Comparison of ENCODE assay signal across 7 mouse cellular contexts in genomic region chr1:191224981-191225703, GRCm38 (mm10). TPM values are rescaled to one million over a fixed set of nuclear protein-coding genes. Genes with fewer than 3 reads are reported as not detected.
DNase-seq lines count a peak whose midpoint lies in the region; ATAC-seq and TF ChIP-seq lines count a peak whose summit lies in the region.

No protein-coding gene starts in this region.

- 43% methylated on average over 9 of the region's 9 CpGs for WGBS in heart, postnatal 0 days
- WGBS in lung, embryonic 16.5 days: 30% methylated on average over 9 of the region's 9 CpGs

- no peak for TF ChIP-seq EP300 in heart, postnatal 0 days (IDR thresholded peaks at IDR 0.05; ENCODE audit: low read depth)

- H3K4me1 ChIP-seq in testis, adult 2 months (ENCODE audit: control insufficient read depth, insufficient read depth, low read length): peaks cover 11% of the 10 kb centered on the region
- H3K4me1 ChIP-seq in heart, postnatal 0 days (ENCODE audit: control insufficient read depth, insufficient read depth): peaks cover 7% of the 10 kb centered on the region; the same call in 1 of the 2 replicates
- peaks cover 10% of the 10 kb centered on the region for H3K4me1 ChIP-seq in lung, embryonic 16.5 days (replicated peaks; ENCODE audit: control insufficient read depth, insufficient read depth, low read length)

- no peaks in the 10 kb centered on the region for H3K36me3 ChIP-seq in testis, adult 2 months (ENCODE audit: control insufficient read depth, insufficient read depth, low read length)
- H3K36me3 ChIP-seq in heart, postnatal 0 days (replicated peaks; ENCODE audit: control insufficient read depth, insufficient read depth, low read length): no peaks in the 10 kb centered on the region
- H3K36me3 ChIP-seq in lung, embryonic 16.5 days (ENCODE audit: control insufficient read depth, insufficient read depth, low read length): no peaks in the 10 kb centered on the region

- H3K9ac ChIP-seq in heart, postnatal 0 days (replicated peaks; ENCODE audit: low read depth, low read length): peak overlapping the region; percentile 68
- peak overlapping the region; percentile 91 for H3K9ac ChIP-seq in lung, embryonic 16.5 days (ENCODE audit: low read length)

- no peaks in the 10 kb centered on the region for H3K9me3 ChIP-seq in heart, postnatal 0 days (replicated peaks; ENCODE audit: control insufficient read depth, low read length)
- H3K9me3 ChIP-seq in lung, embryonic 16.5 days (ENCODE audit: control insufficient read depth, low read length): no peaks in the 10 kb centered on the region

- no peaks in the 10 kb centered on the region for H3K27me3 ChIP-seq in testis, adult 2 months (ENCODE audit: control insufficient read depth, insufficient read depth, low read length)
- no peaks in the 10 kb centered on the region for H3K27me3 ChIP-seq in heart, postnatal 0 days (ENCODE audit: control insufficient read depth, insufficient read depth, low read length)
- no peaks in the 10 kb centered on the region for H3K27me3 ChIP-seq in lung, embryonic 16.5 days (ENCODE audit: control insufficient read depth, insufficient read depth, low read depth, low read length)

- peak overlapping the region; percentile 98 for H3K4me3 ChIP-seq in testis, adult 2 months (ENCODE audit: control insufficient read depth, low read depth, low read length)
- H3K4me3 ChIP-seq in heart, postnatal 0 days (ENCODE audit: low read depth, low read length): peak overlapping the region; percentile 70
- peak overlapping the region; percentile 94 for H3K4me3 ChIP-seq in lung, embryonic 16.5 days (ENCODE audit: low read length)

- H3K4me2 ChIP-seq in heart, postnatal 0 days (ENCODE audit: low read depth, low read length): peak overlapping the region; percentile 84
- peak overlapping the region; percentile 99 for H3K4me2 ChIP-seq in lung, embryonic 16.5 days (ENCODE audit: low read depth, low read length)

- peak overlapping the region; percentile 83 for H3K27ac ChIP-seq in testis, adult 2 months (ENCODE audit: control insufficient read depth, insufficient read depth, low read depth, low read length)
- peak overlapping the region; percentile 91 for H3K27ac ChIP-seq in heart, postnatal 0 days (ENCODE audit: low read depth)
- H3K27ac ChIP-seq in lung, embryonic 16.5 days (ENCODE audit: low read length): peak overlapping the region; percentile 81

- peak; percentile 19 for ATAC-seq in common myeloid progenitor, adult 5-6 weeks (replicated peaks; ENCODE audit: low read depth, poor library complexity, severe bottlenecking)
- ATAC-seq in heart, postnatal 0 days (ENCODE audit: insufficient read depth, low read depth): no peak
- ATAC-seq in lung, embryonic 16.5 days (ENCODE audit: low read depth): peak; percentile 6; the same call in 1 of the 2 replicates
- no peak for ATAC-seq in monocyte, adult 5-6 weeks (replicated peaks; ENCODE audit: insufficient number of reproducible peaks, low FRiP score, low TSS enrichment, poor library complexity, severe bottlenecking)

- no peak for TF ChIP-seq POLR2A in testis, adult 2 months (IDR thresholded peaks at IDR 0.05; ENCODE audit: control insufficient read depth, low read depth, low read length)

- no peak for DNase-seq in testis, postnatal 10 days (ENCODE audit: low spot score)
- no peak for DNase-seq in heart, postnatal 0 days (ENCODE audit: low spot score)
- DNase-seq in right cerebral cortex, adult 2 months (ENCODE audit: low spot score in 2 of 2): no peak

- no peak for TF ChIP-seq CTCF in testis, adult 2 months (IDR thresholded peaks at IDR 0.05; ENCODE audit: control insufficient read depth, insufficient read depth, insufficient replicate concordance, low read depth, low read length)
- no peak for TF ChIP-seq CTCF in heart, postnatal 0 days (IDR thresholded peaks at IDR 0.05; ENCODE audit: low read depth)

RNA-seq across cellular contexts. Expression of gene Atf3, which starts 7.3 kb away (rescaled TPM):
- polyA plus RNA-seq in testis, adult 2 months (2012; rRNA removed): 0.16 TPM in 1 of 2 replicates, not detected in the other
- total RNA-seq in common myeloid progenitor, adult 5-6 weeks (2017): 17.2 and 39.8 TPM in 2 replicates
- 44.1 and 54.0 TPM in 2 replicates for total RNA-seq in heart, postnatal 0 days (2014; rRNA removed; ENCODE audit: low replicate concordance)
- polyA plus RNA-seq in heart, postnatal 0 days (2015; fragmentation: Nextera tagmentation; extraction: Ambion mirVana): 5.5 and 13.9 TPM in 2 replicates
- polyA plus RNA-seq in lung, embryonic 16.5 days (2015; fragmentation: Nextera tagmentation; extraction: Ambion mirVana): 3.9 and 4.3 TPM in 2 replicates
- total RNA-seq in monocyte, adult 5-6 weeks (2017): 225 to 427 TPM (median 242 TPM) in 3 replicates

Comparison
In these comparisons a context has a peak if more than half of its experiments do, and no peak if none do; other contexts are left out.
1. ATAC-seq: peak in common myeloid progenitor, adult 5-6 weeks (single experiment) and lung, embryonic 16.5 days (single experiment); none in heart, postnatal 0 days (single experiment) and monocyte, adult 5-6 weeks (single experiment).
2. Peak in every context shown above with its lines, with median percentiles within 50 percentile points of each other: H3K27ac ChIP-seq and H3K4me3 ChIP-seq.